Mouse (Mus musculus): Measurements from ENCODE around the gene Clec4d. TPM values are rescaled to one million over a fixed set of nuclear protein-coding genes. Genes with fewer than 3 reads are reported as not detected.
"Not testable (repeated sequence)": the region's sequence is repeated elsewhere in the genome, so short reads cannot be mapped to it uniquely, and the experiment has no call there.

Gene Clec4d
- polyA plus RNA-seq, 1 experiment from 2014 or later: 0.45 TPM

DNA sequence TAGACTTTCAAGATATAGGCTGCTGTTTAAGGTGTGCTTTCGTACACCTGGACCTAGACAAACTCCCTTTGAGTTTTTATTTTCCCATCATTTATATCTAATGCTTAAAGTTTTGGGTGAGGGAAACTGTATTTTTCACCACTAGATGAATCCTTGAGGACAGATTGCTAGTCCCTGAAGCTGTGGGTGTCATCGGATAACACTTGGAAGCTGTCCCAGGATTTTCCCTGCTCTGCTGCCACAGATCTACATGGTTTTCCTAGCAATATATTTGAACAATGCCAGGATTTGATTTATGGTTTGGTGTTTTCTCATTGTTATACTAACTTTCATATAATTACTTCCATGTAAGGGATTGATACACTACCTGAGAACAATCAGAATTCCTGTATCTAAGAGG is 17.5 kb downstream of the Clec4d start:
- Histone ChIP-seq H3K27me3 (ENCODE audit: insufficient read depth, low read length) (no peaks in the 10 kb centered on the region), H3K4me3 (replicated peaks; ENCODE audit: low read depth, low read length) (no peak overlapping the region), H3K27ac (no peak overlapping the region), H3K9ac (ENCODE audit: low read depth, low read length) (no peak overlapping the region), H3K9me3 (replicated peaks; ENCODE audit: low read length) (no peaks in the 10 kb centered on the region), H3K4me1 (replicated peaks; ENCODE audit: insufficient read depth, low read length) (no peaks in the 10 kb centered on the region), H3K36me3 (ENCODE audit: insufficient read depth, low read length) (no peaks in the 10 kb centered on the region), H3K4me2 (ENCODE audit: low read length) (no peak overlapping the region)
- no peak for TF ChIP-seq CTCF (IDR thresholded peaks at IDR 0.05; ENCODE audit: low read depth)
- no peak for ATAC-seq (replicated peaks; ENCODE audit: low FRiP score, low read depth)
- WGBS: 77% methylated on average over 2 of the region's 2 CpGs
- no peak for DNase-seq (ENCODE audit: low spot score)

DNA sequence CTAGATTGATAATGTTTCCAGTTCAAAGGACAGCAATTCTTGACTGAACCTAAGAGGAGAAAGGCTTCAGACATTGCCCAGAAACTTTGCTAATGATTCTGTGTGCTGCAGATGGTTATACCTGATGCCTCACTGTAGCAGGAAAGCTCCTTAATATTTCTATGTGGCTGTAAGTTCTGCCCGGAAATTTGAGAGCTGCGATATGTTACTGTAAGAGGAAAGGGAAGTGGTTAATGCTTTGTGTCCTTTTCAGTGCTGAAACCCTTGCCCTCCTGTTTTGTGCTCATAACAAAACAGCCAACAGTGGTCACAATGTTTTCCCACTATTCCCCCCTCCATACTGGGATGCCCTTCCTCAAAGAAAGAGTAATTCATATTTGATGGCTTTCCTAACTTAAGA is 24.4 kb downstream of the Clec4d start:
- H3K36me3 ChIP-seq (ENCODE audit: insufficient read depth, low read length): no peaks in the 10 kb centered on the region
- no peaks in the 10 kb centered on the region for H3K27me3 ChIP-seq (ENCODE audit: insufficient read depth, low read length)
- TF ChIP-seq CTCF (IDR thresholded peaks at IDR 0.05; ENCODE audit: low read depth): no peak
- H3K9me3 ChIP-seq (replicated peaks; ENCODE audit: low read length): no peaks in the 10 kb centered on the region
- H3K4me3 ChIP-seq (replicated peaks; ENCODE audit: low read depth, low read length): no peak overlapping the region
- WGBS: 77% methylated on average over 2 of the region's 2 CpGs
- H3K27ac ChIP-seq: no peak overlapping the region
- no peaks in the 10 kb centered on the region for H3K4me1 ChIP-seq (replicated peaks; ENCODE audit: insufficient read depth, low read length)
- DNase-seq (ENCODE audit: low spot score): no peak
- ATAC-seq (replicated peaks; ENCODE audit: low FRiP score, low read depth): no peak
- no peak overlapping the region for H3K4me2 ChIP-seq (ENCODE audit: low read length)
- H3K9ac ChIP-seq (ENCODE audit: low read depth, low read length): no peak overlapping the region

DNA sequence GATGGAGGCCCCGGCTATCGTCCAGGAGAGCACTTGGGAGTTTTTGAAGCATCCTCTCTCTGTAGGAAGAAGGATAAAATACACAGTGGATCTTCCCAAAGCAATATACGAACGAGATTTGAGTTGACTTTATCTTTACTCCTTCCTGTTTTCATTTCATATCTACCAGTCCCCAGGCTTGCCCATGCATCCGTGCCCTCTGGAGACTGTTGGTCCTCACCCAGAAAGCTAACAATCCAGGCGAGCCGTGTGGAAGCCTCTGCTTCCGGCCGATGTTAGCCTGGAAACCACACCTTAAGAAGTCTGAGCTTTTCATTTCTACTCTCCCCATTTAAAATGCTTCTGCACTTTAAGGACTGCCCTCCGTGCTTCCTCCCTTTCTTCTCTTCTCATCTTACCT is 27.0 kb downstream of the Clec4d start:
- Histone ChIP-seq H3K4me1 (replicated peaks; ENCODE audit: insufficient read depth, low read length) (no peaks in the 10 kb centered on the region), H3K9me3 (replicated peaks; ENCODE audit: low read length) (no peaks in the 10 kb centered on the region), H3K27me3 (ENCODE audit: insufficient read depth, low read length) (no peaks in the 10 kb centered on the region), H3K27ac (no peak overlapping the region), H3K4me3 (replicated peaks; ENCODE audit: low read depth, low read length) (no peak overlapping the region), H3K9ac (ENCODE audit: low read depth, low read length) (no peak overlapping the region), H3K36me3 (ENCODE audit: insufficient read depth, low read length) (no peaks in the 10 kb centered on the region), H3K4me2 (ENCODE audit: low read length) (no peak overlapping the region)
- ATAC-seq (replicated peaks; ENCODE audit: low FRiP score, low read depth) (no peak), DNase-seq (ENCODE audit: low spot score) (no peak)
- TF ChIP-seq CTCF (IDR thresholded peaks at IDR 0.05; ENCODE audit: low read depth): no peak
- WGBS: 78% methylated on average over 10 of the region's 10 CpGs

DNA sequence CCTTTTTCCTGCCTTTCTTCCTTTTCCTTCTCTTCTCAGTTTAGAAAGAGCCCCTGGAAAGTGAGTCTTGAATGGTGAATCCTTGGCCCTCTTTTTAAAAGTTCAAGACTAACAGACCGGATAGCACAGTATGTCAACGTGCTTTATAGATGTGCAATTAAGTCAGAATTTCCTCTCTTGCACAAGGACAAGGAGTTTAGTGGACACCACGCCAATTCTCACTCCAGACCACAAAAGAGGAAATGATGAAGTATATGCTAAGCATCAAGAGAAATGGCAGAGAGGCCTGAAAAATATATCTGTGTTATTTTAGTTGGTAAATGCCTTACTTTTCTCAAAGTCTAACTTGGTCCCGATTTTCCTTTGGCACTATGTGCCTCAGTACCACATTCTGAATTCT is 27.8 kb downstream of the Clec4d start, which contains the start of gene Clec4e:
TSS of gene Clec4e (minus strand) at position 118 of the 400 bp plus-strand sequence.
- no peaks in the 10 kb centered on the region for H3K27me3 ChIP-seq (ENCODE audit: insufficient read depth, low read length)

DNA sequence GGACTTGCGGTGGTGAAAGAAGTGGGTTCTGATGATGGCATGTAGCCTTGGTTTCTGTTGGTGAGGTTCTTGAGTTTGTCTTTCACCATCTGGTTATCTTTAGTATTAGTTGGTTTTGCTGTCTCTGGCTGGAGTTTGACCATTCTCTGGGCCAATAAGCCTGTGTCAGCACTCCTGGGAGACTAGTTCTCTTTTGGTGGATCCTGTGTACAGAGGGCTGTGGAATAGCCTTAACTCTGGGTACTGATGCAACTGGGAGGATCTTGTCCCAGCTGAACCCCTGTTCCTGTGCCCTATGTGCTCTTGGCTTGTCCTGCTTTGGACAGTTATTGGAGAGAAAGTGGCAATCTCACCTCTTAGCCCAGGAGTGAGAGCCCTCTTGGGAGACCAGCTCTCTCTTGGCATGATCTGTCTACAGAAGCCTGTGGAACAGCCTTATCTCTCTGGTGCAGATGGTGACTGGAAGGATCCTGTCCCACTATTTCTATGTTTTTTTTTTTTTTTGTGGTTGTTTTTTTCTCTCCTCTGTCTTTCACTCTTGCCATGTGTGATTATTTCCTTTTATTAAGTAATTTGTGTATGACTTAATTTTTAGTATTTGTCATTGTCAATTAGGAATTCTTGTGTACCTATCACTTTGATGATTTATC is 31.0 kb downstream of the Clec4d start:
- ATAC-seq (replicated peaks; ENCODE audit: low FRiP score, low read depth): no peak
- Histone ChIP-seq H3K4me1 (replicated peaks; ENCODE audit: insufficient read depth, low read length) (no peaks in the 10 kb centered on the region), H3K4me2 (ENCODE audit: low read length) (no peak overlapping the region), H3K9me3 (replicated peaks; ENCODE audit: low read length) (no peaks in the 10 kb centered on the region), H3K27me3 (ENCODE audit: insufficient read depth, low read length) (no peaks in the 10 kb centered on the region), H3K36me3 (ENCODE audit: insufficient read depth, low read length) (no peaks in the 10 kb centered on the region), H3K27ac (no peak overlapping the region), H3K9ac (ENCODE audit: low read depth, low read length) (no peak overlapping the region), H3K4me3 (replicated peaks; ENCODE audit: low read depth, low read length) (no peak overlapping the region)
- no peak for TF ChIP-seq CTCF (IDR thresholded peaks at IDR 0.05; ENCODE audit: low read depth)
- 95% methylated on average over 1 of the region's 1 CpGs for WGBS
- DNase-seq (ENCODE audit: low spot score): no peak

More for the DNA sequence above, 27.8 kb downstream of the Clec4d start, which contains the start of gene Clec4e:
- WGBS: 73% methylated on average over 4 of the region's 4 CpGs
- Histone ChIP-seq H3K9ac (ENCODE audit: low read depth, low read length) (no peak within 1 kb of the TSS), H3K9me3 (replicated peaks; ENCODE audit: low read length) (no peaks in the 10 kb centered on the region), H3K4me2 (ENCODE audit: low read length) (no peak within 1 kb of the TSS), H3K36me3 (ENCODE audit: insufficient read depth, low read length) (no peaks in the 10 kb centered on the region), H3K27ac (no peak within 1 kb of the TSS), H3K4me1 (replicated peaks; ENCODE audit: insufficient read depth, low read length) (no peaks in the 10 kb centered on the region), H3K4me3 (replicated peaks; ENCODE audit: low read depth, low read length) (no peak within 1 kb of the TSS)
- ATAC-seq (replicated peaks; ENCODE audit: low FRiP score, low read depth) (no peak), DNase-seq (ENCODE audit: low spot score) (no peak)
- no peak for TF ChIP-seq CTCF (IDR thresholded peaks at IDR 0.05; ENCODE audit: low read depth)

DNA sequence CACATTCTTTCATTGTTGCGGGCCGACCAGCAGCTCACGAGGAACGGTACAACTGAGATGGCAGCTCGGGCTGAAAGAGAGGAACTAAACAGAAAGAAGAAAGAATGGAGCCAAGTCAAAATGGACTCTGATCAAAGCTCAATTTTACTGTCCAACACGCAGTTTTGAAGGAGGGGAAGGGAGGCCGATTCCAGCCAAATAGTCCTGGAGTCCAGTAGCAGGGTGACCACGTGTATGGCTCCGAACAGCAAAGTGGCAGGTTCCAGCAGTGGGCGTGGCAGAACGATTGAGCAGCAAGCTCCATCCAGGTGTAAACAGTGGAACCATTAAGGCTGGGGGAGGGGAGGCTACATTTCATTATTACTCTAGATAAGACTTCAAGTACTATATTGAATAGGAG is 31.6 kb downstream of the Clec4d start:
- not testable (repeated sequence) for H3K27ac ChIP-seq; H3K4me2 ChIP-seq (ENCODE audit: low read length); H3K4me3 ChIP-seq (replicated peaks; ENCODE audit: low read depth, low read length); H3K36me3 ChIP-seq (ENCODE audit: insufficient read depth, low read length); ATAC-seq (replicated peaks; ENCODE audit: low FRiP score, low read depth); H3K9ac ChIP-seq (ENCODE audit: low read depth, low read length); DNase-seq (ENCODE audit: low spot score); H3K4me1 ChIP-seq (replicated peaks; ENCODE audit: insufficient read depth, low read length); H3K9me3 ChIP-seq (replicated peaks; ENCODE audit: low read length); H3K27me3 ChIP-seq (ENCODE audit: insufficient read depth, low read length)
- 89% methylated on average over 11 of the region's 11 CpGs for WGBS

DNA sequence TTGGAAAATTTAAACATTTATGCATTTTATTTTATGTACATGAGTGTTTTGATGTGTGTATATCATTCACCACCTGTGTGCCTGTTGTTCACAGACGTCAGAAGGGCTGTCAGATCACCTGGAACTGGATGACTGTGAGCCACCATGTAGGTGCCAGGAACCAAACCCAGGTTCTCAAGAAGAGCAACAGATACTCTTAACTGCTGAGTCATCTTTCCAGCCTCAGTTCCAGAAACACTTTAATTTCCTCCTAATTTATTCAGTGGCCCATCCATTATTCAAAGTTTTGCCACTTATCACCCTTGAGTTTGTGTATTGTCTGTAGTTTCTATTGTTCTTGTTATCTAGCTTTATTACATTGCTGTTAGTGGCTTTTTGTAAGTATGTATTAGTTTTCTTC is 34.8 kb downstream of the Clec4d start:
- Histone ChIP-seq H3K9ac (ENCODE audit: low read depth, low read length) (no peak overlapping the region), H3K9me3 (replicated peaks; ENCODE audit: low read length) (no peaks in the 10 kb centered on the region), H3K36me3 (ENCODE audit: insufficient read depth, low read length) (no peaks in the 10 kb centered on the region), H3K4me1 (replicated peaks; ENCODE audit: insufficient read depth, low read length) (no peaks in the 10 kb centered on the region), H3K27ac (no peak overlapping the region), H3K4me3 (replicated peaks; ENCODE audit: low read depth, low read length) (no peak overlapping the region), H3K27me3 (ENCODE audit: insufficient read depth, low read length) (no peaks in the 10 kb centered on the region), H3K4me2 (ENCODE audit: low read length) (no peak overlapping the region)
- ATAC-seq (replicated peaks; ENCODE audit: low FRiP score, low read depth) (no peak), DNase-seq (ENCODE audit: low spot score) (no peak)
- no peak for TF ChIP-seq CTCF (IDR thresholded peaks at IDR 0.05; ENCODE audit: low read depth)
- 55% methylated on average over 1 of the region's 1 CpGs for WGBS

DNA sequence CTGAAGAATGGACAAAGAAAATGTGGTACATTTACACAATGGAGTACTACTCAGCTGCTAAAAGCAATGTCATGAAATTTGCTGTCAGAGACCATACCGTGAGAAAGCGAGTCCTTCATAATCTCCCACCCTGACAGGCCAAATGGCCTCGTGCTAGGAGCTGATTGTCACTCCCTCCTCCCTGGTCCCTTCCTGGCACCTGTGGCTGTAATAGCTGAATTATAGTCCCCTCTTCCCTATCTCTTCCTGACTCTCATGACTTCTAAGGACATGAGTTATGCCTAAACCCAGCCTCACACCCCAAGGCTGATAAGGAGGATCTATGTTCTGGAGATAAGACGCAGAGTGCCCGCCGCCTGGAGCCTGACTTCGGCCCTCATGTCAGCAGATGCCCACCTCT is 44.4 kb downstream of the Clec4d start:
- not testable (repeated sequence) for ATAC-seq (replicated peaks; ENCODE audit: low FRiP score, low read depth); H3K4me2 ChIP-seq (ENCODE audit: low read length); H3K9ac ChIP-seq (ENCODE audit: low read depth, low read length); H3K4me1 ChIP-seq (replicated peaks; ENCODE audit: insufficient read depth, low read length); H3K27ac ChIP-seq; H3K4me3 ChIP-seq (replicated peaks; ENCODE audit: low read depth, low read length); DNase-seq (ENCODE audit: low spot score); H3K27me3 ChIP-seq (ENCODE audit: insufficient read depth, low read length); H3K36me3 ChIP-seq (ENCODE audit: insufficient read depth, low read length); H3K9me3 ChIP-seq (replicated peaks; ENCODE audit: low read length)
- WGBS: 82% methylated on average over 7 of the region's 7 CpGs

All from kidney, postnatal 0 days (tissue).